Mouse (Mus musculus) testis, adult 2 months (tissue): Measurements from ENCODE around the gene 2310034G01Rik. TPM values are rescaled to one million over a fixed set of nuclear protein-coding genes. Genes with fewer than 3 reads are reported as not detected.

ENCODE experiments used
- H3K27ac ChIP-seq: fragments of 200-500 bp; 2 replicates; pipeline ENCODE4 v1.5.1; 2012; ENCODE audit warnings: low read depth, low read length; ENCODE audit not compliant: control insufficient read depth, insufficient read depth
- H3K27me3 ChIP-seq: fragments of 200-500 bp; 2 replicates; pipeline ENCODE4 v1.6.1; 2012; ENCODE audit warnings: mild to moderate bottlenecking, low read length, moderate library complexity; ENCODE audit not compliant: control insufficient read depth, insufficient read depth
- H3K36me3 ChIP-seq: fragments of 200-500 bp; 2 replicates; pipeline ENCODE4 v1.6.1; 2012; ENCODE audit warnings: mild to moderate bottlenecking, low read length; ENCODE audit not compliant: control insufficient read depth, insufficient read depth
- H3K4me1 ChIP-seq: fragments of 200-500 bp; 2 replicates; pipeline ENCODE4 v1.6.1; 2012; ENCODE audit warnings: low read length; ENCODE audit not compliant: control insufficient read depth, insufficient read depth
- H3K4me3 ChIP-seq: fragments of 200-500 bp; 2 replicates; pipeline ENCODE4 v1.5.1; 2012; ENCODE audit warnings: low read depth, mild to moderate bottlenecking, low read length, moderate library complexity, mixed read lengths; ENCODE audit not compliant: control insufficient read depth
- CTCF ChIP-seq: fragments of 200-500 bp; IDR thresholded peaks from 2 replicates; pipeline ENCODE4 v1.5.1; 2012; ENCODE audit warnings: low read depth, mild to moderate bottlenecking, inconsistent platforms, low read length, moderate library complexity; ENCODE audit not compliant: control insufficient read depth, insufficient read depth, insufficient replicate concordance
- POLR2A ChIP-seq: fragments of 200-500 bp; IDR thresholded peaks from 2 replicates; pipeline ENCODE4 v1.6.1; 2012; ENCODE audit warnings: low read depth, mild to moderate bottlenecking, inconsistent platforms, low read length, moderate library complexity; ENCODE audit not compliant: control insufficient read depth
- polyA plus RNA-seq: library from polyadenylated mRNA; depleted of rRNA; stranded (reverse); fragments of >200 nt; gene quantifications from 2 replicates; pipeline ENCODE4 v1.2.3, GENCODE M21; 2012

2310034G01Rik gene
- polyA plus RNA-seq, 1 experiment, result 0.49 TPM

GRCm38 (mm10) chr19:46344710-46345419 is 5.2 kb downstream of the 2310034G01Rik start:
- TF ChIP-seq CTCF (no peak), POLR2A (no peak)
- Histone ChIP-seq H3K4me1 (peaks cover 12% of the 10 kb centered on the region), H3K36me3 (no peaks in the 10 kb centered on the region), H3K27ac (no peak overlapping the region), H3K4me3 (no peak overlapping the region), H3K27me3 (no peaks in the 10 kb centered on the region)

GRCm38 (mm10) chr19:46339287-46339971 is 10.7 kb downstream of the 2310034G01Rik start:
- Histone ChIP-seq H3K4me1 (peaks cover 16% of the 10 kb centered on the region), H3K4me3 (peak overlapping the region; percentile 87), H3K27me3 (no peaks in the 10 kb centered on the region), H3K36me3 (no peaks in the 10 kb centered on the region), H3K27ac (peak overlapping the region; percentile 16; the same call in 1 of the 2 replicates)
- TF ChIP-seq POLR2A (no peak), CTCF (no peak)

DNA sequence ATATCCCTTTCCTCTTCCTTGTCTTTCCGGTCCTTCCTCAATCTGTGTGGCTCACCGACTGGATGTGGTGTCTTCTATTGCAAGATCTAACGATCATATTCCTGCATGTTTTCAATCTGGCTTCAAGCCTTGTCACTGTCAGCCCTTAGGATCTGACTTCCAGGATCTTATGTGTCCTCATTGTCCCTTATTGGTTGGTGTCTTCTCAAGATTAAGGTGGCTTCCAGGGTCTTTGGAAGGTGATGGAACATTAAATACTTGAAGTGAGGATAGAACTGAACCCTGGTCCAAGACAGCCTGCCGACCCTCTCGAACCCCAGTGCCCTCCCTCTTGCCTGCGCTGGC is 11.2 kb downstream of the 2310034G01Rik start:
- no peaks in the 10 kb centered on the region for H3K27me3 ChIP-seq
- H3K27ac ChIP-seq, result peak overlapping the region; percentile 16; the same call in 1 of the 2 replicates
- no peak for TF ChIP-seq POLR2A
- TF ChIP-seq CTCF, result no peak
- peaks cover 16% of the 10 kb centered on the region for H3K4me1 ChIP-seq
- no peaks in the 10 kb centered on the region for H3K36me3 ChIP-seq
- H3K4me3 ChIP-seq, result peak overlapping the region; percentile 87

GRCm38 (mm10) chr19:46338331-46338936 is 11.7 kb downstream of the 2310034G01Rik start, which contains the start of gene Cuedc2:
Gene Cuedc2 (minus strand): TSS chr19:46338702.
- no peaks in the 10 kb centered on the region for H3K36me3 ChIP-seq
- TF ChIP-seq CTCF (no peak), POLR2A (peak; percentile 29; the same call in 1 of the 2 replicates)

GRCm38 (mm10) chr19:46337719-46338330 is 12.3 kb downstream of the 2310034G01Rik start:
- peaks cover 16% of the 10 kb centered on the region for H3K4me1 ChIP-seq
- no peak overlapping the region for H3K27ac ChIP-seq
- peak overlapping the region; percentile 87 for H3K4me3 ChIP-seq
- no peaks in the 10 kb centered on the region for H3K27me3 ChIP-seq
- no peak for TF ChIP-seq CTCF
- no peak for TF ChIP-seq POLR2A
- H3K36me3 ChIP-seq, result no peaks in the 10 kb centered on the region

More at GRCm38 (mm10) chr19:46338331-46338936, 11.7 kb downstream of the 2310034G01Rik start, which contains the start of gene Cuedc2:
- H3K27me3 ChIP-seq, result no peaks in the 10 kb centered on the region
- peak within 1 kb of the TSS; percentile 87 for H3K4me3 ChIP-seq
- peak within 1 kb of the TSS; percentile 16; the same call in 1 of the 2 replicates for H3K27ac ChIP-seq
- H3K4me1 ChIP-seq, result peaks cover 16% of the 10 kb centered on the region

- no peak for TF ChIP-seq CTCF
- TF ChIP-seq POLR2A, result no peak
- Histone ChIP-seq H3K4me3 (no peak overlapping the region), H3K36me3 (no peaks in the 10 kb centered on the region), H3K4me1 (peaks cover 13% of the 10 kb centered on the region), H3K27ac (no peak overlapping the region), H3K27me3 (no peaks in the 10 kb centered on the region)
These were observed 16.2 kb downstream of the 2310034G01Rik start for GRCm38 (mm10) chr19:46333906-46334305.

DNA sequence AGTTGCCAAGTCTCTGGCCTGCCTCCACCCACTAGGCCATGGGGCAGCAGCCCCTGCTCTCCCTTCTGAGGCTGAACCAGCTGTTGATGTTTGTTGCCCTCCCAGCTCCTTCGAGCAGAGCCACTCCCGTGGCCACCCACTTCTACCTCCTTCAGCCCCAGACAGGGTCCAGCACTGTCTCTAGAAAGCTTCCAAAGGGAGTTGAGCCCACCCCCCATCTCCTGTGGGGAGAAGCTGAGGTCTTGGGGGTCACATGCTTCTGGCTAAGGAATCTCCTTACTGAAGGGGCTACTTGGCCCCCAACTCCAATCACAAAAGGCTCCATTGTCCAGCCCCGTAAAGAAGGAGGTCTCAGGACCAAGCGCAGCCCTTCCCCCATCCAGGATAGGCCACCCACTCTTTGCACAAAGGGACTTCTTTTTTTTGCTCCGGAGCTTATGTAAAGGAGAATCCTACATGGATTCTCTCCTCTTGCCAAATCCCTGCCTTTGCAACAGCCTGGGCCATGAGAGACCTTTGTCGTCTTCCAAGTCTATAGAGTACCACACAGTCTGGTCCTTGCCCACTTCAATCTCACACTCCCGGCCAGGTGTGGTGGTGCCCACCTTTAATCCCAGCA is 17.3 kb downstream of the 2310034G01Rik start:
- no peak overlapping the region for H3K4me3 ChIP-seq
- peaks cover 8% of the 10 kb centered on the region for H3K4me1 ChIP-seq
- no peak for TF ChIP-seq POLR2A
- no peak for TF ChIP-seq CTCF
- no peaks in the 10 kb centered on the region for H3K36me3 ChIP-seq
- H3K27ac ChIP-seq, result no peak overlapping the region
- no peaks in the 10 kb centered on the region for H3K27me3 ChIP-seq
